Mouse (Mus musculus) liver, postnatal 0 days (tissue): ENCODE measurements around the gene Zfp654. TPM values are rescaled to one million over a fixed set of nuclear protein-coding genes. Genes with fewer than 3 reads are reported as not detected.
A peak's percentile ranks its signal among the peaks of the same experiment; 100 is the strongest.

ENCODE experiments used
- ATAC-seq: fragments of 200-750 bp; cut with Nextera tagmentation; 2 replicates; pipeline ENCODE4 v1.8.0; 2017; ENCODE audit warnings: mild to moderate bottlenecking, moderate library complexity
- DNase-seq: peaks from one replicate; pipeline ENCODE4 v3.0.0-alpha.2; 2016
- H3K27ac ChIP-seq: fragments of 300-500 bp; sonication (generic); 2 replicates; pipeline ENCODE4 v1.5.1; 2014; ENCODE audit warnings: antibody characterized with exemption, moderate library complexity, mild to moderate bottlenecking, low read depth
- H3K27me3 ChIP-seq: fragments of 300-500 bp; sonication (generic); 2 replicates; pipeline ENCODE4 v1.6.1; 2014; ENCODE audit warnings: low read length, control low read depth, mixed read lengths; ENCODE audit not compliant: insufficient read depth
- H3K36me3 ChIP-seq: fragments of 300-500 bp; sonication (generic); replicated peaks from 2 replicates; pipeline ENCODE4 v1.6.1; 2014; ENCODE audit warnings: mild to moderate bottlenecking, control low read depth, low read length, moderate library complexity, mixed read lengths; ENCODE audit not compliant: insufficient read depth
- H3K4me1 ChIP-seq: fragments of 300-500 bp; sonication (generic); 2 replicates; pipeline ENCODE4 v1.6.1; 2014; ENCODE audit warnings: antibody characterized with exemption, mild to moderate bottlenecking, control low read depth; ENCODE audit not compliant: insufficient read depth
- H3K4me2 ChIP-seq: fragments of 300-500 bp; sonication (generic); 2 replicates; pipeline ENCODE4 v1.6.1; 2014; ENCODE audit warnings: low read depth, mild to moderate bottlenecking, low read length, moderate library complexity, mixed read lengths
- H3K4me3 ChIP-seq: fragments of 300-500 bp; sonication (generic); 2 replicates; pipeline ENCODE4 v1.5.1; 2014; ENCODE audit warnings: low read depth, low read length
- H3K9ac ChIP-seq: fragments of 300-500 bp; sonication (generic); replicated peaks from 2 replicates; pipeline ENCODE4 v1.6.1; 2014; ENCODE audit warnings: mild to moderate bottlenecking, moderate library complexity
- H3K9me3 ChIP-seq: fragments of 300-500 bp; sonication (generic); 2 replicates; pipeline ENCODE4 v1.6.1; 2016; ENCODE audit warnings: mild to moderate bottlenecking, control low read depth, low read length, mixed read lengths
- CTCF ChIP-seq: sonication (generic); IDR thresholded peaks from 2 replicates; pipeline ENCODE4 v1.5.1; 2016; ENCODE audit warnings: antibody characterized with exemption, low read depth
- EP300 ChIP-seq: IDR thresholded peaks from 2 replicates; pipeline ENCODE4 v1.6.1; 2016; ENCODE audit warnings: antibody characterized with exemption, low read depth, mild to moderate bottlenecking
- WGBS: fragments of 180-500 bp; shearing (Covaris S2); extraction: QIAGEN DNeasy Blood & Tissue Kit; methylation state at CpG from one replicate; pipeline ENCODE4 v1.1.7; 2014; ENCODE audit not compliant: insufficient replicate concordance; 5-methylcytosine and 5-hydroxymethylcytosine counted together
- polyA plus RNA-seq: library from polyadenylated mRNA; unstranded; fragments of >200 nt; fragmentation: Nextera tagmentation; extraction: Ambion mirVana; gene quantifications from 2 replicates; pipeline ENCODE4 v1.2.1, GENCODE M21; 2015

Gene Zfp654
- polyA plus RNA-seq, 1 experiment from 2014 or later: 2.1 TPM

GRCm38 (mm10) chr16:64876631-64877265 lies 25.3 kb upstream of the Zfp654 start:
- DNase-seq: no peak
- Histone ChIP-seq H3K27me3 (no peaks in the 10 kb centered on the region), H3K36me3 (no peaks in the 10 kb centered on the region), H3K4me2 (no peak overlapping the region), H3K4me1 (no peaks in the 10 kb centered on the region), H3K9me3 (no peaks in the 10 kb centered on the region), H3K9ac (no peak overlapping the region), H3K27ac (no peak overlapping the region), H3K4me3 (no peak overlapping the region)
- WGBS: 58% methylated on average over 4 of the region's 4 CpGs
- ATAC-seq: no peak
- TF ChIP-seq EP300: no peak
- TF ChIP-seq CTCF: no peak

GRCm38 (mm10) chr16:64875822-64876221 lies 24.4 kb upstream of the Zfp654 start:
- Histone ChIP-seq H3K9ac (no peak overlapping the region), H3K36me3 (no peaks in the 10 kb centered on the region), H3K4me2 (no peak overlapping the region), H3K4me3 (no peak overlapping the region), H3K27me3 (no peaks in the 10 kb centered on the region), H3K9me3 (no peaks in the 10 kb centered on the region), H3K4me1 (no peaks in the 10 kb centered on the region), H3K27ac (no peak overlapping the region)
- ATAC-seq (no peak), DNase-seq (no peak)
- 86% methylated on average over 1 of the region's 1 CpGs for WGBS
- no peak for TF ChIP-seq CTCF
- TF ChIP-seq EP300: no peak

GRCm38 (mm10) chr16:64875384-64875783 lies 23.9 kb upstream of the Zfp654 start:
- no peak for ATAC-seq
- DNase-seq: no peak
- TF ChIP-seq CTCF (no peak), EP300 (no peak)
- H3K4me3 ChIP-seq: no peak overlapping the region
- WGBS: 91% methylated on average over 10 of the region's 10 CpGs
- no peaks in the 10 kb centered on the region for H3K27me3 ChIP-seq
- H3K27ac ChIP-seq: no peak overlapping the region
- H3K36me3 ChIP-seq: no peaks in the 10 kb centered on the region
- no peak overlapping the region for H3K4me2 ChIP-seq
- H3K9ac ChIP-seq: no peak overlapping the region
- H3K9me3 ChIP-seq: no peaks in the 10 kb centered on the region
- H3K4me1 ChIP-seq: no peaks in the 10 kb centered on the region

- Histone ChIP-seq H3K27ac (peak overlapping the region; percentile 93), H3K36me3 (no peaks in the 10 kb centered on the region), H3K4me3 (peak overlapping the region; percentile 71), H3K4me2 (peak overlapping the region; percentile 78), H3K9ac (peak overlapping the region; percentile 68), H3K9me3 (no peaks in the 10 kb centered on the region), H3K4me1 (no peaks in the 10 kb centered on the region), H3K27me3 (no peaks in the 10 kb centered on the region)
- 1% methylated on average over 29 of the region's 29 CpGs for WGBS
- peak; percentile 96 for ATAC-seq
- no peak for TF ChIP-seq CTCF
- peak; percentile 74 for DNase-seq
These were observed 22.2 kb upstream of the Zfp654 start for GRCm38 (mm10) chr16:64873416-64874305.

DNA sequence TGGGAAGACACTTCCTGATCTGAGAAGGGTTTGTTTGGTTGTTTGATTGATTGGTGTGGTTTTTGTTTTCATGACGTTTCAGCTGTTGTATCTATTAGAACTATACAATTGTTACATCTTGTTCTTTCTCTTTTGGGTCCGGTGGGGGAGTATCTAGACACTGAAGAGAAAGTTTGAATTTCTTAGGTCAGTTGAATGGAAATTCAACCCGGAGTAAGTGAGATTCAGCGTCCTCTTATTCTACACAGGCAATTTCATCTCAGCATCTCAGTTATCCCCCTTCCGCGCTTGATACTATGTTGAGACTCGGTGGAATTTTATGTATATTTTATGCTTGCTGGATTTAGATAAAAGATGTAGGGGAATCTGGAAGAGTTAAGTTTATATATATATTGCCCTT lies 21.4 kb upstream of the Zfp654 start:
- WGBS: 11% methylated on average over 7 of the region's 7 CpGs
- H3K4me2 ChIP-seq: peak overlapping the region; percentile 78
- no peaks in the 10 kb centered on the region for H3K9me3 ChIP-seq
- no peaks in the 10 kb centered on the region for H3K27me3 ChIP-seq
- TF ChIP-seq EP300 (no peak), CTCF (no peak)
- peak overlapping the region; percentile 71 for H3K4me3 ChIP-seq
- peak overlapping the region; percentile 58 for H3K9ac ChIP-seq
- ATAC-seq (no peak), DNase-seq (no peak)
- H3K36me3 ChIP-seq: no peaks in the 10 kb centered on the region
- no peaks in the 10 kb centered on the region for H3K4me1 ChIP-seq
- peak overlapping the region; percentile 46; the same call in 1 of the 2 replicates for H3K27ac ChIP-seq

GRCm38 (mm10) chr16:64872296-64872695 lies 20.8 kb upstream of the Zfp654 start:
- H3K4me3 ChIP-seq: no peak overlapping the region
- DNase-seq (no peak), ATAC-seq (no peak)
- H3K36me3 ChIP-seq: no peaks in the 10 kb centered on the region
- 42% methylated on average over 3 of the region's 3 CpGs for WGBS
- H3K4me1 ChIP-seq: no peaks in the 10 kb centered on the region
- 0 out of 2 replicates have a peak overlapping the region, but pooled peaks have one; percentile 18 for H3K27ac ChIP-seq
- H3K27me3 ChIP-seq: no peaks in the 10 kb centered on the region
- no peaks in the 10 kb centered on the region for H3K9me3 ChIP-seq
- TF ChIP-seq CTCF (no peak), EP300 (no peak)
- no peak overlapping the region for H3K9ac ChIP-seq
- H3K4me2 ChIP-seq: no peak overlapping the region
